ENCODE assay signal across 24 mouse cellular contexts in genomic region chr5:20905437-20905836, GRCm38 (mm10).
"Had no signal": no experiment of that assay in that cellular context is flagged by ENCODE, and none has a peak within 500 bp of the region (broad histone marks: within the 10 kb centered on the region; RNA-seq: fewer than 3 reads in every experiment).

No protein-coding gene starts in this region.

- H3K4me2 ChIP-seq: limb, embryonic 12.5 days; limb, embryonic 15.5 days; lung, embryonic 15.5 days; midbrain, embryonic 12.5 days; midbrain, embryonic 15.5 days; neural tube, embryonic 12.5 days; neural tube, embryonic 15.5 days had no signal

- ATAC-seq: intestine, postnatal 0 days; midbrain, embryonic 15.5 days had no signal

- H3K27ac ChIP-seq: kidney, postnatal 0 days; layer of hippocampus, adult 2 months; limb, embryonic 12.5 days; limb, embryonic 15.5 days; lung, embryonic 15.5 days; midbrain, embryonic 12.5 days; midbrain, embryonic 15.5 days; neural tube, embryonic 12.5 days; neural tube, embryonic 15.5 days; stomach, postnatal 0 days had no signal

- H3K9ac ChIP-seq: limb, embryonic 12.5 days; limb, embryonic 15.5 days; lung, embryonic 15.5 days; midbrain, embryonic 12.5 days; midbrain, embryonic 15.5 days; neural tube, embryonic 12.5 days; neural tube, embryonic 15.5 days had no signal

- H3K9me3 ChIP-seq: limb, embryonic 12.5 days; limb, embryonic 15.5 days; lung, embryonic 15.5 days; midbrain, embryonic 12.5 days; midbrain, embryonic 15.5 days; neural tube, embryonic 12.5 days; neural tube, embryonic 15.5 days had no signal

- H3K4me3 ChIP-seq: layer of hippocampus, adult 2 months; limb, embryonic 12.5 days; limb, embryonic 15.5 days; lung, embryonic 15.5 days; midbrain, embryonic 12.5 days; midbrain, embryonic 15.5 days; neural tube, embryonic 12.5 days; neural tube, embryonic 15.5 days had no signal

- DNase-seq: kidney, adult 2 months; kidney, postnatal 25 days; layer of hippocampus, adult 9-11 months; left cerebral cortex, postnatal 4 days; lung, adult 18-20 months; lung, postnatal 10 days; lung, postnatal 36 days; right cerebral cortex, adult 18-20 months; right cerebral cortex, postnatal 14 days; right cerebral cortex, postnatal 4 days; thymus, adult 2 months; thymus, postnatal 14 days; thymus, postnatal 4 days had no signal

- H3K27me3 ChIP-seq: limb, embryonic 12.5 days; limb, embryonic 15.5 days; lung, embryonic 15.5 days; midbrain, embryonic 12.5 days; midbrain, embryonic 15.5 days; neural tube, embryonic 12.5 days; neural tube, embryonic 15.5 days had no signal

- H3K36me3 ChIP-seq: midbrain, embryonic 15.5 days had no signal

- H3K4me1 ChIP-seq: limb, embryonic 12.5 days; limb, embryonic 15.5 days; lung, embryonic 15.5 days; midbrain, embryonic 12.5 days; midbrain, embryonic 15.5 days; neural tube, embryonic 12.5 days; neural tube, embryonic 15.5 days had no signal
